Mouse (Mus musculus) embryonic facial prominence, embryonic 12.5 days (tissue): ENCODE results near the gene Siae. TPM values are rescaled to one million over a fixed set of nuclear protein-coding genes. Genes with fewer than 3 reads are reported as not detected.

ENCODE experiments used
- ATAC-seq: fragments of 200-750 bp; cut with Nextera tagmentation; 2 replicates; pipeline ENCODE4 v1.8.0; 2017; ENCODE audit not compliant: insufficient number of reproducible peaks, insufficient read depth, low FRiP score, low TSS enrichment
- H3K27ac ChIP-seq: fragments of 300-500 bp; sonication (generic); 2 replicates; pipeline ENCODE4 v1.5.1; 2016; ENCODE audit warnings: mild to moderate bottlenecking
- H3K27me3 ChIP-seq: fragments of 300-500 bp; sonication (generic); 2 replicates; pipeline ENCODE4 v1.6.1; 2016; ENCODE audit warnings: mild to moderate bottlenecking, moderate library complexity
- H3K36me3 ChIP-seq: fragments of 300-500 bp; sonication (generic); 2 replicates; pipeline ENCODE4 v1.6.1; 2016; ENCODE audit warnings: mild to moderate bottlenecking
- H3K4me1 ChIP-seq: fragments of 300-500 bp; sonication (generic); 2 replicates; pipeline ENCODE4 v1.6.1; 2016
- H3K4me2 ChIP-seq: fragments of 300-500 bp; sonication (generic); replicated peaks from 2 replicates; pipeline ENCODE4 v1.6.1; 2016; ENCODE audit warnings: mild to moderate bottlenecking, moderate library complexity
- H3K4me3 ChIP-seq: fragments of 300-500 bp; sonication (generic); 2 replicates; pipeline ENCODE4 v1.5.1; 2016; ENCODE audit warnings: mild to moderate bottlenecking
- H3K9ac ChIP-seq: fragments of 300-500 bp; sonication (generic); 2 replicates; pipeline ENCODE4 v1.6.1; 2016; ENCODE audit warnings: mild to moderate bottlenecking, moderate library complexity
- H3K9me3 ChIP-seq: fragments of 300-500 bp; sonication (generic); 2 replicates; pipeline ENCODE4 v1.6.1; 2016; ENCODE audit warnings: mild to moderate bottlenecking, moderate library complexity
- WGBS: fragments of 180-500 bp; shearing (Covaris S2); methylation state at CpG from one replicate; pipeline ENCODE4 v1.1.7; 2016; 5-methylcytosine and 5-hydroxymethylcytosine counted together
- polyA plus RNA-seq: library from polyadenylated mRNA; unstranded; fragments of >200 nt; fragmentation: Nextera tagmentation; extraction: Ambion mirVana; gene quantifications from 2 replicates; pipeline ENCODE4 v1.2.1, GENCODE M21; 2016

The Siae gene
- polyA plus RNA-seq, 1 experiment from 2014 or later: 7.3 TPM

DNA sequence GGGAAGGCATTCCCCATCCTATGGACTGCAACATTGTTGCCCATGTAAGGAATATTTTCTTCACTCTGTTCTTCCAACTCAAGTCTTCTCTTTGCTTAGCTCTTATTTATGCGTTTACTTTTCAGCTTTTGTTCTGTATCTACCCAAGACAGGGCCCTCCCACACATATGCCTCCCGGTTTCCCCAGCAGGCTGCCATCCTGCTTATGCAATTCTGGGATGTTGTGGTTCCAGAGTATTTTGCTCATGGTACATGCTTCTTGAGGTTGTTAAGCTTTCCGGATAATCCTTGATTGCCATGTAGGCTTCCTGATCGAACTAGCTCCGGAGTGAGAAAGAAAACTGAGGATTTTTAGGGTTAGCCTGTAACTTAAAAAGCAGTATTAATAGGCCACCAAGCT is 59.7 kb downstream of the Siae start:
- H3K27me3 ChIP-seq: no peaks in the 10 kb centered on the region
- H3K9ac ChIP-seq: no peak overlapping the region
- no peak for ATAC-seq
- H3K9me3 ChIP-seq: no peaks in the 10 kb centered on the region
- no peak overlapping the region for H3K4me2 ChIP-seq
- H3K4me3 ChIP-seq: no peak overlapping the region
- 74% methylated on average over 5 of the region's 5 CpGs for WGBS
- no peaks in the 10 kb centered on the region for H3K36me3 ChIP-seq
- H3K4me1 ChIP-seq: no peaks in the 10 kb centered on the region
- no peak overlapping the region for H3K27ac ChIP-seq

DNA sequence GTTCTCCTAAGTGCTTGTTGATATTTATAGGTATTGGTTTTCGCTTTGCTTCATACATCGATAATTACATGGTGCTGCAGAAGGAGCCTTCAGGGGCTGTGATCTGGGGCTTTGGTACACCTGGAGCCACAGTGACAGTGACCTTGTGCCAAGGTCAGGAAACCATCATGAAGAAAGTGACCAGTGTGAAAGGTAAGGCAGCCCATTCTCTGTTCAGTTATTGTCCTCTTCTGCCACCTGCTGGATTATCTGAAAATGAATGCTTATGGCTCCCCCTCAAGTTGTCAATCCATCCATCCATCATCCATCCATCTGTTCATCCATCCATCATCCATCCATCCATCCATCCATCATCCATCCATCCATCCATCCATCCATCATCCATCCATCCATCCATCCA is 61.3 kb downstream of the Siae start:
- WGBS: 67% methylated on average over 2 of the region's 2 CpGs
- Histone ChIP-seq H3K9me3 (no peaks in the 10 kb centered on the region), H3K9ac (no peak overlapping the region), H3K4me3 (no peak overlapping the region), H3K27me3 (no peaks in the 10 kb centered on the region), H3K36me3 (no peaks in the 10 kb centered on the region), H3K27ac (no peak overlapping the region), H3K4me1 (no peaks in the 10 kb centered on the region), H3K4me2 (no peak overlapping the region)
- ATAC-seq: no peak

DNA sequence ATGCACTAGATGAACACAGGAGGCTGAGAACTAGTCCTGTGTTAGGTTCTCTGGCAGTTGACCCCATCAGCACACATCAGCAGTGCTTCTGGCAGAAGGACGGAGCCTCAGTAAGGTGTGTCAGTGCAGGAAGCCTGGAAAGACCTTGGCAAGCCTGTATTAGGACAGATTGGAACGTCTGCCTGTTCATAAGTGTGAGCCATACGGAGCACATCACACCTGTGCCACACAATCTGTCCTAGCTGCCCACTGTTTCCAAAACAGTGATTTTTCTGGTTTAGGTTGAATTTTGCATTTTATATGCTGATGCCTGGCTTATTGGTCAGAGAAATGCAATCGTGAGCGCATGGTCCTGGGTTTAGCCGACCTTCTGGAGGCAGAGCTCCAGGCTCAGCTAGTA is 65.8 kb downstream of the Siae start:
- Histone ChIP-seq H3K4me1 (peaks cover 4% of the 10 kb centered on the region; the same call in 1 of the 2 replicates), H3K27ac (no peak overlapping the region), H3K9me3 (no peaks in the 10 kb centered on the region), H3K9ac (no peak overlapping the region), H3K4me3 (no peak overlapping the region), H3K4me2 (no peak overlapping the region), H3K27me3 (no peaks in the 10 kb centered on the region), H3K36me3 (no peaks in the 10 kb centered on the region)
- WGBS: 86% methylated on average over 6 of the region's 6 CpGs
- ATAC-seq: no peak

DNA sequence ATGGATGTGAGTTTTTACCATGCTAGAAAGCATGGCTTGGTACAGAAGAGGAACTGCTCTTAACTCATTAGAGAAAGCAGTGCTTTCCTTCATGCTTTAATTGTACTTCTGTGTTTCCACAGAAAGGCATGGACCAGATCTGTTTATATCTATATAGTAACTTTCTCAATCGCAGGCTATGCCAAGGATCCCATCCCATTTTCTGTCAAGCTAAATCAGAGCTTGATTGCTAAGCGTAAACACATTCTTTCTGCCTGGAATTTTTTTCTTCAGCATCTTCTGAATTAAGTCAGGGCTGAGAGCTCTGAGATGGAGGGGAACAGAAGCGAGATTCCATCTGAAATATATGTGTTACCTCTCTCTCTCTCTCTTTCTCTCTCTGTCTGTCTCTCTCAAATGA is 68.5 kb downstream of the Siae start:
- no peak overlapping the region for H3K27ac ChIP-seq
- H3K4me2 ChIP-seq: no peak overlapping the region
- H3K27me3 ChIP-seq: no peaks in the 10 kb centered on the region
- ATAC-seq: no peak
- WGBS: 74% methylated on average over 3 of the region's 3 CpGs
- no peaks in the 10 kb centered on the region for H3K9me3 ChIP-seq
- H3K4me1 ChIP-seq: peaks cover 4% of the 10 kb centered on the region; the same call in 1 of the 2 replicates
- no peaks in the 10 kb centered on the region for H3K36me3 ChIP-seq
- no peak overlapping the region for H3K9ac ChIP-seq
- H3K4me3 ChIP-seq: no peak overlapping the region

DNA sequence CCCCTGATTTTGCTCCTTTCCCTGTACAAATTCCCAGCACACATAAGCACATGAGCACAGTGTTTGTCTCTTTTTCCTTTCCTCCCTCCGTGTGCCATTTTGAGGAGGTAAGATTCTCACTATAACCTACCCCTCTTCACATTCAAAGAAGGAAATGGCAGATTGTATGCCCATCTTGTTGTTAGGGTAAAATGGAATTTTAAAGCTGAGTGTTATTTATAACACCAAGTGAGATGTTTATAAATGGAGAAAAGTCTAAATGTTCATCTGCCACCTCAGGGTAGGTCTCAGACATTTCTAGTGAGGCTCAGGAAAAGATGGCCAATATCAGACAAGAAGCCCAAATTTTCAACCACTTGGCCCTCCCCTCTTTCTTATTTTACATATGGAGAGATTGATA is 69.0 kb downstream of the Siae start:
- Histone ChIP-seq H3K36me3 (no peaks in the 10 kb centered on the region), H3K9me3 (no peaks in the 10 kb centered on the region), H3K4me1 (peaks cover 4% of the 10 kb centered on the region; the same call in 1 of the 2 replicates), H3K4me2 (no peak overlapping the region), H3K9ac (no peak overlapping the region), H3K27me3 (no peaks in the 10 kb centered on the region), H3K27ac (no peak overlapping the region), H3K4me3 (no peak overlapping the region)
- ATAC-seq: no peak
- 84% methylated on average over 1 of the region's 1 CpGs for WGBS

DNA sequence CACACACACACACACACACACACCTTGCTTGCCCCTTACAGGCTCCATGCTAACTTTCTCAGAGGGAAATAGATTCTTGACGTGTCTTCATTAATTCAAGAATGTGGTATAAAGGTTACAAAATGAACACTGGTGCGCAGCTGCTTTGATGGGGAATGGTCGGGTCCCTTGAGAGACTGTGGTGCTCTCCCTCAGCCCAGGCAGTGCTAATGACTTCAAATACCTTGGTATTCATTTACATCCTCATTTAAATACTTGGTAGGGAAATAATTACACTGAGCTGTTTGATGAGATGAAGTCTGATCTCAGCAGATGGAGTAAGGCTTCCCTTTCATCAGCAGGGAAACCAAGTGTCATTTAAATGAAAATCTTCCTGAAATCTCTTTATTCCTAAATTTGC is 69.6 kb downstream of the Siae start:
- no peak overlapping the region for H3K4me2 ChIP-seq
- H3K27me3 ChIP-seq: no peaks in the 10 kb centered on the region
- H3K4me3 ChIP-seq: no peak overlapping the region
- WGBS: 50% methylated on average over 3 of the region's 3 CpGs
- no peak overlapping the region for H3K9ac ChIP-seq
- H3K27ac ChIP-seq: no peak overlapping the region
- H3K4me1 ChIP-seq: peaks cover 4% of the 10 kb centered on the region; the same call in 1 of the 2 replicates
- H3K36me3 ChIP-seq: no peaks in the 10 kb centered on the region
- 0 out of 2 replicates have a peak, but pooled peaks have one; percentile 28 for ATAC-seq
- H3K9me3 ChIP-seq: no peaks in the 10 kb centered on the region

DNA sequence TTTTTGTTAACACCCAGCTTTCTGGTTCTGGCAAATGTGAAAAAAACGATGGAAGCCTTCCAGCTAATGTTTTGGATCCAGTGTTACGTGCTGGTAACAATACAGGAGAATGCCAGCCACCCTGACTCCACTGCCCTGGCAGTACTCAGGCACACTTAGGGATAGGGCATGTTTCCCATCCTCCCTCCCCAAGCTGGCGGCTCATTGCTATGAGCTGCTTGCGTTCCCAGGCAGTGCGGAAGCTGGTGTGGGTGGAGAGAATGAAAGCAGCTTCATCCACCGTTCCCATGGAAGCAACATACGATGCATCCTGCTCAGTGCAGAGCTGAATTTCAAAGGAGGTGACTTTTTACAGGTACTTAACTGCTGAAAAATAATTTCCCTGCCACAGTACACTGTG is 70.1 kb downstream of the Siae start:
- no peak overlapping the region for H3K9ac ChIP-seq
- no peaks in the 10 kb centered on the region for H3K36me3 ChIP-seq
- no peak for ATAC-seq
- no peak overlapping the region for H3K4me3 ChIP-seq
- no peak overlapping the region for H3K4me2 ChIP-seq
- H3K9me3 ChIP-seq: no peaks in the 10 kb centered on the region
- peaks cover 4% of the 10 kb centered on the region; the same call in 1 of the 2 replicates for H3K4me1 ChIP-seq
- no peak overlapping the region for H3K27ac ChIP-seq
- no peaks in the 10 kb centered on the region for H3K27me3 ChIP-seq
- WGBS: 26% methylated on average over 7 of the region's 7 CpGs

DNA sequence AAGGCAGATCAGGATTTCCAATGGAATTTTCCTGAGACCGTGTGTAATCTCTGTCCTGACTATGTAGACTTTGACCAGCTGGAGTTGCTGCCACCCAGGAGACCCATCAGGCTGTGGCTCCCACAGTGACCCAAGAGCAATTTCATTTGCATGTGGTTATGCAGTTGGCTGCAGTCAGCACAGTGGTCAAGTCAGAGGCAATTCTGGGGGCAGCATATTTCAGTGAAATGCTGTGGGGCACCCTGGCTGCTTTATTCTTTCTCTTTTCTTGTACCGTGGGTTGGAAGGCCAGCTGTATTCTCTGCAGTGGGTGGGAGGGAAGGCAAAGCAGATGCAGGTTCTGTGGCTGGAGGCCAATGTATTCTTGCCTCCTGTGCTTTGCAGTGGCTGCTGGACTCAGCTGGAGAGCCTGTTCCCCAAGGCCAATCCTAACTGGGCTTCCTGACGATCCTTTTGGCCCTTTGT is 70.6 kb downstream of the Siae start:
- H3K9me3 ChIP-seq: no peaks in the 10 kb centered on the region
- no peak overlapping the region for H3K9ac ChIP-seq
- no peaks in the 10 kb centered on the region for H3K27me3 ChIP-seq
- no peaks in the 10 kb centered on the region for H3K36me3 ChIP-seq
- no peak overlapping the region for H3K27ac ChIP-seq
- peaks cover 4% of the 10 kb centered on the region; the same call in 1 of the 2 replicates for H3K4me1 ChIP-seq
- WGBS: 12% methylated on average over 3 of the region's 3 CpGs
- no peak overlapping the region for H3K4me3 ChIP-seq
- no peak overlapping the region for H3K4me2 ChIP-seq
- ATAC-seq: no peak

DNA sequence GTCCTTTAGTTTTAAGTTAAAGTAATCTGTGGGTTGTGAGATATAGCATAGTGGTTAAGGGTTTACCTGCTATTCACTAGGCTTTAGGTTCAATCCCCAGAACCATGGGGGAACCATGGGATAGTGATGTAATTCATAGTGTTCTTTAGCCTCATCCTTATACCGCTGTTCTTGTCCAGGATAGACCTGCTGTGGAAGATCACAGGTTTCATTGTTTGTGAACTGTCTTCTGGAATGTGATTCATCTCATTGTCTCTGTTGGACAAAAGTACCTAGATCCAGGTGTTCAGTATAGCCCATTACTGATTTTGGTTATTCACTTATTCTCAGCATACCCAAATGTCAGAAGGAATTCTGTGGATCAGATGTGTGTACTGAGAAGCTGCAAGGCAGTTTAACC is 71.8 kb downstream of the Siae start:
- Histone ChIP-seq H3K4me3 (no peak overlapping the region), H3K36me3 (no peaks in the 10 kb centered on the region), H3K9ac (no peak overlapping the region), H3K9me3 (no peaks in the 10 kb centered on the region), H3K4me2 (no peak overlapping the region), H3K27me3 (no peaks in the 10 kb centered on the region), H3K27ac (no peak overlapping the region), H3K4me1 (peaks cover 4% of the 10 kb centered on the region; the same call in 1 of the 2 replicates)
- no peak for ATAC-seq
- WGBS: 100% methylated on average over 1 of the region's 1 CpGs

DNA sequence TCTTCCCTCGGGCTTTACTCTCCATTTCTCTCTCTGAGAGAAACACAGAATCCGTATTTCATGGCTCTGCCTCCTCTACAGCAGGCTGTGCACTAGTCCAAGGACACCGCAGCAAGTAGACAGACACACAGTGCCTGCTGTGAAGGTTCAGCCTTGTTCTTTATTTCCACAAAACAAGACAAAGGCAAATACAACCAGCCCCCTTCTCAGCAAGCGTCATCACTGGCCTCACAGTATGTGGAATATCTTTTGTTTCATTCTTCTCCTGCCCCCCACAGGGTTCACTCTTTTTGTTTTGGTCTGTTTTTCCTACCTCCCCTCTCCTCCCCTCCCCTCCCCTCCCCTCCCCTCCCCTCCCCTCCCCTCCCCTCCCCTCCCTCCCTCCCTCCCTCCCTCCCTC is 73.1 kb downstream of the Siae start:
- WGBS: 55% methylated on average over 4 of the region's 4 CpGs

DNA sequence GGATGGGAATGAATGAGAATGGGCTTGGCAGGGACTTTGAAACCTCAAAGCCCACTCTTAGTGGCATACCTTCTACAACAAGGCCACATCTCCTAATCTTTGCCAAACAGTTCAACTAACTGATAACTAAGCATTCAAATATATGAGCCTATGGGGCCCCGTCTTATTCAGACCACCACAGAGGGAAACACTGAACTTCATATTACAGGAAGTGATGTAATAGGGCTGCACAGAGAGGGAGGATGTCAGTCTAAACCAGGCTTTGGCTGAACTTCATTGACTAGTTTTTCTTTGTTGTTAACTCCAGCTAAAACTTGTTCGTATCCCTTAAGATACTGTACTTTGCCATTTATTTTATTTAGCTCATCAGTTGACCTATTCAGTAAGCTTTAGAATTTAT is 74.4 kb downstream of the Siae start:
- Histone ChIP-seq H3K9me3 (no peaks in the 10 kb centered on the region), H3K27me3 (no peaks in the 10 kb centered on the region), H3K36me3 (no peaks in the 10 kb centered on the region), H3K4me3 (no peak overlapping the region), H3K9ac (no peak overlapping the region), H3K4me2 (no peak overlapping the region), H3K27ac (no peak overlapping the region), H3K4me1 (peaks cover 4% of the 10 kb centered on the region; the same call in 1 of the 2 replicates)
- ATAC-seq: no peak
- 86% methylated on average over 2 of the region's 2 CpGs for WGBS

More for the DNA sequence above, 73.1 kb downstream of the Siae start:
- no peak overlapping the region for H3K4me3 ChIP-seq
- peaks cover 4% of the 10 kb centered on the region; the same call in 1 of the 2 replicates for H3K4me1 ChIP-seq
- no peaks in the 10 kb centered on the region for H3K36me3 ChIP-seq
- no peak overlapping the region for H3K27ac ChIP-seq
- no peak overlapping the region for H3K9ac ChIP-seq
- H3K9me3 ChIP-seq: no peaks in the 10 kb centered on the region
- no peak overlapping the region for H3K4me2 ChIP-seq
- no peak for ATAC-seq
- H3K27me3 ChIP-seq: no peaks in the 10 kb centered on the region

DNA sequence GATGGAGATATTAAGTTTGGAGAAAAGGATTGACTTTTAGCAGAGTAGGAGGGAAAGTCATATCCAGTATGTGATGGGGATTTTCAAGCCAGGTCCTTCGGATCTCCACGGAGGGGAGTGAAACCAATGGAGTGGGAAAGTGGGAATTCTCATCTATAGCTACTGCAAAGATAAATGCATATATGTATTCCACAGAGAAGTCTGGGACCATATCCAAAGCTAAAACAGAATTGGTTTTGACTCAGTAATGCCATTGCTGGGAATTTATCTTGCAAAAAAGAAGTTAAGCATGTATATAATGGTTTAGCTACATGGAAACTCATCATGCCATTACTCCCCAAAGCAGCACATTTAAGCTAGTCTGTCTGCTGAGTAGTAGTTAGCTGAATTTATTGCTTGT is 76.8 kb downstream of the Siae start:
- WGBS: 88% methylated on average over 2 of the region's 2 CpGs
- H3K9ac ChIP-seq: no peak overlapping the region
- no peak for ATAC-seq
- no peak overlapping the region for H3K4me3 ChIP-seq
- no peak overlapping the region for H3K27ac ChIP-seq
- H3K4me1 ChIP-seq: no peaks in the 10 kb centered on the region
- H3K36me3 ChIP-seq: no peaks in the 10 kb centered on the region
- no peak overlapping the region for H3K4me2 ChIP-seq
- H3K27me3 ChIP-seq: no peaks in the 10 kb centered on the region
- H3K9me3 ChIP-seq: no peaks in the 10 kb centered on the region

DNA sequence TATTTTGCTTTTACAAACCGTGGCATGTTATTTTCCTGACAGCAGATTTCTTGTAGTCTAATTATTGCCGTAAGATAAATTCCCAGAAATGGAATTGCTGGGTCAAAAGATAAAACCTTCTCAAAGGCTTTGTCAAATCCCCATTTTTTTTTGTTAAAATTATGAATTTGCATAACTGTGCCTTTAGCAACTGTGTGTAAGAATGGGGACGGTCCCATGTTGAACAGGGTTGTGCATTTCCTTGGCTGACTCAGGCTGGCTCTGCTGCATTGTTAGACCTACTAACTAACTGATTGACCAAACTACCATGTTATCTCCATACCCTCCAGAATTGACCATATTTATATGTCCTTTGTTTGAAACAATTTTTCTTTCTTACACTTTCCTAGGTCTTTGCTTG is 78.8 kb downstream of the Siae start:
- Histone ChIP-seq H3K4me3 (no peak overlapping the region), H3K9ac (no peak overlapping the region), H3K27me3 (no peaks in the 10 kb centered on the region), H3K4me2 (no peak overlapping the region), H3K27ac (no peak overlapping the region), H3K4me1 (no peaks in the 10 kb centered on the region), H3K9me3 (no peaks in the 10 kb centered on the region), H3K36me3 (no peaks in the 10 kb centered on the region)
- 91% methylated on average over 3 of the region's 3 CpGs for WGBS
- no peak for ATAC-seq
